Mouse (Mus musculus) adrenal gland, adult 2 months (tissue): ENCODE results near the gene Zrsr1. TPM values are rescaled to one million over a fixed set of nuclear protein-coding genes. Genes with fewer than 3 reads are reported as not detected.
A peak's percentile ranks its signal among the peaks of the same experiment; 100 is the strongest.

Source experiments
- DNase-seq: peaks from one replicate; pipeline ENCODE4 v3.0.0; 2021
- polyA plus RNA-seq: library from polyadenylated mRNA; depleted of rRNA; stranded (reverse); fragments of >200 nt; gene quantifications from 2 replicates; pipeline ENCODE4 v1.2.3, GENCODE M21; 2012; rRNA removed
- total RNA-seq, 2 experiments: library from RNA; stranded (reverse); gene quantifications; 2 replicates each; pipeline ENCODE4 v1.2.3; 2021

The Zrsr1 gene
- total and polyA plus RNA-seq, 3 experiments = 9.6 to 38.0 (median 34.5) TPM

DNA sequence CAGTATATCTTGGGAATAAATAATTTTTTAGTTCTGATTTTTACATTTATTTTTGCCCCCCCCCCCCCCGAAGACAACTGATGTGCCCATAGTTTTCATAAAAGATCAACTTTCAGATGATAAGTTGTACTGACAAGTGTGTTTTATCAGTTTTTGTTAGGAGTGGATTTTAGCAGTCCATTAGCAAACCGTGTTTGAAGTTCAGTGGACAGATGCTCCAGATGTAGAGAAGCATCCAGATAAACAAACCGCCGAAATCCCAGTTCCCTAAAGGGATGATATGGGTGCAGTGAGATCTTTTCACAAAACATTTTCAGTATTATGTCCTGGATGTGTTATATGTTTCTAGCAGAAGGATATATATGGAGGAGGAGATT lies 37.0 kb downstream of the Zrsr1 start:
- no peak for DNase-seq

DNA sequence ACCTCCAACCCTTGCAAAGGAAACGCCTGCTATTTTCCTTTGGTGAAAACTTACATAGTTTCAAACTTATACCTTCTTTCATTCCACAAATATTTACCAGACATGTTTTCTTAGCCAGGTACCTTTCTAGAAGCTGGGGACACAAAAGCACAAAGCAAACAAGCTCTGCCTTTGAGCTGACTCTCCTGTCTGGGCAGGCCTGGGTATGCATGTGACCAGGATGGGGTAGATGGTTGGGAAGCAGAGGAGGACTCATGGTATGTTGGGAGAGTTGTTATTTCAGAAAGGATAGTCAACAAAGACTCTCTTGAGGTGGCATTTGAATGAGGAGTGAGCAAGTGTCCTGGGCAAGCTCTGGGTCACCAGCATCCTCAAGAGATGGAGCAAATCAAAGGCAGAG lies 41.3 kb downstream of the Zrsr1 start:
- no peak for DNase-seq

DNA sequence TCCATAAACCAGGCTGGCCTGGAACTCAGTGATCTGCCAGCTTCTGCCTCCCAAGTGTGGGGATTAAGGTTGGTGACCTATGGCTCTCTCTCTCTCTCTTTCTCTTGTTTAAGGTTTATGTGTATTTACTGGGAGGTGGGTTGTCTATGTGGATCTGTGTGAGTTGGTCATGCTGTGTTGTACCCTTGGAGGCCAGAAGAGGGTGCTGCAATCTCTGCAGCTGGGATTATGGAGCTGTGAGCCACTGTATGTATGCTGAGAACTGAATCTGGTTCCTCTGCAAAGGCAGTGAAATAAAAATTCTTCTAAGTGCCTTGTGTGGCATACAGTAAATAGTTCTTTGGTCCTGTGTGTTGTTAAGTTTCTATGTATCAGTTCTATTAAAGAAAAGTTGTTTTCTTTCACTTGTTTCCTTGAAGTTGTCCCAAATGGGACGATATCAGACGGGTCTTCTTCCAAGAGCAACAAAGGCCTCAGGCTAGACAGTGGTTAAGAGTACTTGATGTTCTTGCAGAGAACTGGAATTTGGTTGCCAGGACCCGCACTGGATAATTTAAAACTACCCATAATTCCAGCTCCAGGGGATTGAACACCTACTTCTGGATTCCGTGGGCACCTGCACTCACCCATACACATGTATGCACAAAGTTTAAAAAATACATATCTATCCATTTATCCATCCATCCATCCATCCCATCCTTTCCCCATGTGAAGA lies 41.9 kb downstream of the Zrsr1 start:
- no peak for DNase-seq

DNA sequence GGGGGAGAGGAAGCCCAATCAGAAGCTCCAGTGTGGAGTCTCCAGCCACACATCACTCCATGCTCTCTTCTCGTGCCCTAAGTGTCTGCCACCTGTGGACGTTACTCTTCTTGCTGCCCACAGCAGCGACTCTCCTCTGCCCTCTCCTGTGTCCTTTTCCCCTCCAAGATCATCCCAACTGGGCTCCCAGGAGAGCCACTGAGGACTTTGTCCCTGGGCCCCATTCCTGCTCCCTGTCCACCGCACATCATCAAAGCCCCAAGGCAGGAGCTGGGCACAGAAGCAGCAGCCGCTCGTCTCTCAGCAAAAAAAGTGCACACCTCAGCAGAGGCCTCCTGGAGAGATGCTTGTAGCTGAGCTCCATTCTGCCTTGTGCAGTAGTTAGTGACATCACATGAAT lies 43.2 kb downstream of the Zrsr1 start:
- DNase-seq = no peak

DNA sequence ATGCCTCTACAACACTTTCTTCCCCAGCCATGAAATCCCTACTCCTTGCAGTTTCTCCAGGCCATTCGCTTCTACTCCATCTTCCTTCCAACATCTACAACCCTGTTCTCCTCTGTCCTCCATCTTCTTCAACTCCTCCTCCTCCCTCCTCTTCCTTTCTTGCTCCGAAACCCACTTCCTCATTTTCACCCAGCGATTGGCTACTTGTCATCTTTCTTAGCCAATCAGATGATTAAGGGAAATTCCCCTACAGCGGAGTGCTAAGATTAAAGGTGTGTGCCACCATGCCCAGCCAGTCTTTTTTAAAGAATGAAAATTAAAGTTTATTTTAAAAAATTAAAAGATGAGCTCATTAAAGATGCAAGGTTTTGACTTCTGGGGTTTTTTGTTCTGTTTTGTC lies 46.1 kb downstream of the Zrsr1 start:
- no peak for DNase-seq

DNA sequence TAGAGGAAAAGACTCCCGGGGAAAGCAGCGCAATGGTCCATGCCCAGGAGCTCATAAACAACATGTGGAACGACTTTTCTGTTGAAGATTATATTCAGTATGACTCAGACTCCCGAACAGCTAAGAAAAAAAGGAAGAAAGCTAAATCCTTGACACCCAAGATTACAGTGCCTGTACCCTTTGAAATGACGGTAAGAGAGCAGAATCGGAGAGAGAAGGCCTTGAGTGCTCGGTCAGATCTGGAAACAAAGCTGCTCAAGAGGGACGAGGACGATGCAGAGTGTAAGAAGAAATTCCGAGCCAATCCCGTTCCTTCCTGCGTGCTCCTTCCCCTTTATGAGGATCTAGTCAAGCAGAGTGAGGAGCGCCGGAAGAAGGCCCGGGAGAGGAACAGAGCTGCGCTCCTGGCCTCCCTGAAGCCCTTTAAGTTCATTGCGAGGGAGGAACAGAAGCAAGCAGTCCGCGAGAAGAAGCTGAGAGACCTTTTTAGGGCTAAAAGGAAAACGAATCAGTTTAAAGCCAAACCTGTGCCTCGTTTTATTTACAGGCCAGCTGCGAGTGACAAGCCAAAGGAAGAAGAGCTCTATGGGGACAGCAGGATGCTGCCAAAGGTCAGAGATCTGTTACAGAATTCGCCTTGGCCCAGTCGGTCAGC lies 48.4 kb downstream of the Zrsr1 start:
- peak; percentile 52 for DNase-seq

DNA sequence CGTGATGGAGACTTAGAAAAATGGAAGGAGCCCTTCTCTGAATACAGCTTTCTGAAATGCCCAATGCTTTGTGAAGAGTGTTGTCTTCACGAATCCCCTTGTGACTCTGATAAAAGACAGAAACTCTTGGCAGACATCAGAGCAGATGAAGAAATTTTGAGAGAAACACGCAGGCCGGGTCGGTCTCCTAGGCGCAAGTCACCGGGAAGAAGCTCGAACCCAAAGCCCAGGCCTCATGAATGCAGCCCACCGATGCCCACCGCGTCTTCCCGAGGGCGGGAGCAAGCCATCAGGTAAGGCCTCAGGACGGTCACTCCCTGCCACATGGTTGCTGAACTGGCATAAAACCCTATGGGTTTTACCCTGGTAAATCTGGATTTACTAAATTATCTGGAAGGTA lies 49.0 kb downstream of the Zrsr1 start:
- no peak for DNase-seq

DNA sequence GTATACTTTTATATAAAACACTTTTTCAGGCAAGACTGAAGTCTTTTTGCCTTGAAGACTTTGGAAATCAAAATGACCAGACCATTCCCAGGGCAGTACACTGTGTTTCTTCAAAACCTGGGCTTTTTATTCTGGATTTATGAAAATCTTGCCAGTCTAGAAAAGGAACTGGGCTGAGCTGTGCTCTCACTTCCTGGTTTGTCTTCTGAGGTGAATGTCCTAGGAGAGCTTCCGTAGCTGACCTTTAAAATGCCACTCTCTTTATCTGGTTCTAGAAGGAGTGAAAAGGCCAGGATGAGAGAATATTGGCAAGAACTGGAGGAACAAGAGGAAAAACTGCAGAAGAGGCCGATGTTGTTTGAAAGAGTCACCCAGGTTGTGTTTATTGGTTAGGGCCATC lies 51.4 kb downstream of the Zrsr1 start:
- no peak for DNase-seq

DNA sequence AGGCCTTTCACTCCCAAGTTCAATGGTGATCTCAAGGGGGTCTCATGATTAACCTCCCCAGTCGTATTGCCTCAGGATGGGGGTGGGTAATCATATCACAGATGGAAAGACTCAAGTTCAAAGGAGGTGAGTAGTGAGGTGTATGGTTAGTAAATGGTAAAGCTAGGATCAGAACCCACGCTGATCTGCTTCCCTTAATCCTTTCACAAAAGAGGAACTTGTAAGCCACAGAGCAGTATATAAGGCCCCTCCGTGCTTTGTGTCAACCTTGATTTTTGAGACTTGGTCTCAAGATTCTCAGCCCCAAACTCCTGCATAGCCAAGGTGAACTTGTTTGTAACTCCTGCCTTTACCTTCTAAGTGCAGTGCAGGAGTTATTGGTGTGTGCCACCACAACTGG lies 52.4 kb downstream of the Zrsr1 start:
- DNase-seq = no peak

Other genes with a start within 250 kb of the Zrsr1 start
- 10 to 100 TPM; 47.6 to 64.7 TPM for gene B3gnt2, start 111.0 kb upstream of the Zrsr1 start, total RNA-seq
- 37.7 and 54.5 TPM in 2 replicates for gene B3gnt2, start 111.0 kb upstream of the Zrsr1 start, polyA plus RNA-seq
- gene Gm28048, start 10.1 kb downstream of the Zrsr1 start, total RNA-seq = 10 to 100 TPM; 39.3 to 39.4 TPM
- not detected in 2 replicates for gene Gm28048, start 10.1 kb downstream of the Zrsr1 start, polyA plus RNA-seq
- gene Commd1, start 10.4 kb downstream of the Zrsr1 start, total RNA-seq = 100 to 1,000 TPM in 1 of 2 experiments, 10 to 100 TPM in 1; 86.6 to 112 TPM
- 3.9 and 4.2 TPM in 2 replicates for gene Commd1, start 10.4 kb downstream of the Zrsr1 start, polyA plus RNA-seq
- gene Cct4, start 18.5 kb downstream of the Zrsr1 start, total RNA-seq = 100 to 1,000 TPM; 155 to 210 TPM
- 353 and 361 TPM in 2 replicates for gene Cct4, start 18.5 kb downstream of the Zrsr1 start, polyA plus RNA-seq
- gene Fam161a, start 35.5 kb downstream of the Zrsr1 start, total RNA-seq = 10 to 100 TPM; 18.3 to 30.5 TPM
- gene Fam161a, start 35.5 kb downstream of the Zrsr1 start, polyA plus RNA-seq = 0.54 and 0.91 TPM in 2 replicates